Mouse (Mus musculus) left cerebral cortex, postnatal 10 days (tissue): ENCODE data around the gene Abhd12. TPM values are rescaled to one million over a fixed set of nuclear protein-coding genes. Genes with fewer than 3 reads are reported as not detected.

Source experiments
- DNase-seq, 2 experiments: peaks; one replicate each; pipeline ENCODE4 v3.0.0; 2021 to 2022; ENCODE audit warnings: low spot score in 2 of 2, mixed read lengths in 1 of 2; ENCODE audit errors: extremely low spot score in 1 of 2
- intact Hi-C: fragments of 180-260 bp; cut with DNase I; formaldehyde crosslinking; loops from one replicate; pipeline ENCODE4 v1.15.1; 2025
- total RNA-seq, 2 experiments: library from RNA; stranded (reverse); gene quantifications; 2 replicates each; pipeline ENCODE4 v1.2.3; 2021

Gene Abhd12
- total RNA-seq, 2 experiments from 2014 or later: 184 to 197 TPM

GRCm38 (mm10) chr2:150830011-150830410 lies 74.5 kb downstream of the Abhd12 start:
- no peak for DNase-seq
- intact Hi-C loops: loop anchor here (5.0 to 10.0 kb wide), 2 partner anchors 72 to 175 kb away; partner anchors contain the start of gene Abhd12

GRCm38 (mm10) chr2:150828654-150829053 lies 75.9 kb downstream of the Abhd12 start:
- intact Hi-C loops: no loop called here
- no peak for DNase-seq

GRCm38 (mm10) chr2:150828164-150828563 lies 76.4 kb downstream of the Abhd12 start:
- no peak for DNase-seq
- intact Hi-C loops: no loop called here

- intact Hi-C loops: no loop called here
- DNase-seq: peak in 1 of 2 experiments; percentile 13
Measured at GRCm38 (mm10) chr2:150826426-150826825, 78.1 kb downstream of the Abhd12 start.

- DNase-seq: no peak
- intact Hi-C loops: no loop called here
Measured at GRCm38 (mm10) chr2:150822987-150823386, 81.6 kb downstream of the Abhd12 start.

- intact Hi-C loops: no loop called here
- no peak for DNase-seq
Measured at GRCm38 (mm10) chr2:150820720-150821119, 83.8 kb downstream of the Abhd12 start.

- intact Hi-C loops: no loop called here
- DNase-seq: no peak
Measured at GRCm38 (mm10) chr2:150818742-150819141, 85.8 kb downstream of the Abhd12 start.

- peak in 1 of 2 experiments; percentile 62 for DNase-seq
- intact Hi-C loops: no loop called here
Measured at GRCm38 (mm10) chr2:150816676-150817402, 87.7 kb downstream of the Abhd12 start.

GRCm38 (mm10) chr2:150812816-150813215 lies 91.7 kb downstream of the Abhd12 start:
- intact Hi-C loops: no loop called here
- DNase-seq: no peak

GRCm38 (mm10) chr2:150810603-150811002 lies 93.9 kb downstream of the Abhd12 start:
- intact Hi-C loops: no loop called here
- no peak for DNase-seq

GRCm38 (mm10) chr2:150808812-150809211 lies 95.7 kb downstream of the Abhd12 start:
- no peak for DNase-seq
- intact Hi-C loops: loop anchor here (10.0 kb wide), 1 partner anchor 196 kb away; no protein-coding TSS in a partner anchor

GRCm38 (mm10) chr2:150808381-150808780 lies 96.2 kb downstream of the Abhd12 start:
- intact Hi-C loops: loop anchor here (10.0 kb wide), 1 partner anchor 196 kb away; no protein-coding TSS in a partner anchor
- peak in 1 of 2 experiments; percentile 35 for DNase-seq

- intact Hi-C loops: loop anchor here (10.0 kb wide), 1 partner anchor 202 kb away; no protein-coding TSS in a partner anchor
- DNase-seq: no peak
Measured at GRCm38 (mm10) chr2:150803035-150803434, 101.5 kb downstream of the Abhd12 start.

- no peak for DNase-seq
- intact Hi-C loops: loop anchor here (10.0 kb wide), 1 partner anchor 204 kb away; no protein-coding TSS in a partner anchor
Measured at GRCm38 (mm10) chr2:150800616-150801015, 103.9 kb downstream of the Abhd12 start.

GRCm38 (mm10) chr2:150798084-150798483 lies 106.5 kb downstream of the Abhd12 start:
- intact Hi-C loops: no loop called here
- no peak for DNase-seq

GRCm38 (mm10) chr2:150793320-150793719 lies 111.2 kb downstream of the Abhd12 start:
- DNase-seq: no peak
- intact Hi-C loops: no loop called here

GRCm38 (mm10) chr2:150788768-150789550 lies 115.6 kb downstream of the Abhd12 start:
- intact Hi-C loops: no loop called here
- peak; percentile 83 to 88 for DNase-seq

- DNase-seq: peak in 1 of 2 experiments; percentile 46
- intact Hi-C loops: loop anchor here (2.0 kb wide), 1 partner anchor 39 kb away; the partner anchor contains the start of gene Entpd6
Measured at GRCm38 (mm10) chr2:150787234-150787771, 117.2 kb downstream of the Abhd12 start.
